Mouse (Mus musculus) mouse trophoblast stem cell (cell line): ENCODE measurements at regions not wholly inside any gene's neighbourhood (a gene's known extent, or its start where the extent isn't known, plus 50 kb on each side); places are given as distances from the start of the nearest gene placed in this dataset.

Source experiments
- in situ Hi-C, 2 experiments: fragments of 300-500 bp; cut with MseI, MboI; formaldehyde crosslinking; loops; 2 replicates in 1 of 2; 3 replicates in 1 of 2; pipeline ENCODE4 v1.15.1; 2025

DNA sequence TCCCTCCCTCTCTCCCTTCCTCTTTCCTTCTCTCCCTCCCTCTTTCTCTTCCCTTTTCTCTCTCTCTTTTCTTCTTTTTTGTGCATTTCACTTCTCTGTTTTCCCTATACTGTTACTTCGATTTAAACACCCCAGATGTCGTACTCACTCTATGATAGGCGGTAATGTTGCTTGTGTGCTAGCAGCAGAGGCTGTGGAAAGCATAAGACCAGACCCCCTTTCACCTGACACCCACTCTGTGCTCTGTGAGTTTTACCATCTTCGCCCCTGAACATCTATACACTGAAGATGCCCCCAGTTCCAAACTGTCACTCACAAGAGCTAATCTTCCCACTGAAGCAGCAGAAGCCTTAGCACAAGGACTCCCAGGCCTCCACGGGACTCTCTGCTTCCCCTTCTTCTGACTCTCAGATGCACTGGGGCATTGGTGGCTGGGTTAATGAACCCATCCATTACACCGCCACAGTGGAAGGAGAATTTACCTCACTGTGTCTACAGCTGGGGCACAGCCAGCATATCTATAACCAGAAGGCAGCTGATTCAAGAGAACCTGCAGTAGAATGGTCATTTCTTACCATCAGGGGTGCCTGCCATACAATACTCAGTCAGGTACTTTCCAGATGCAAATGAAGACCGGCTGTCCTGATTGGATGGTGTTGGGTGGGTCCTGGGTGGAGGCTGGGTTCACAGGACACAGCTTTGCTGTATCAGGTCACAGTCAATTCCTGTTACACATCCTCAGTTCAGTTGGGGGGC, 194.0 kb upstream of the Runx1 start:
- in situ Hi-C loops = no loop called here

DNA sequence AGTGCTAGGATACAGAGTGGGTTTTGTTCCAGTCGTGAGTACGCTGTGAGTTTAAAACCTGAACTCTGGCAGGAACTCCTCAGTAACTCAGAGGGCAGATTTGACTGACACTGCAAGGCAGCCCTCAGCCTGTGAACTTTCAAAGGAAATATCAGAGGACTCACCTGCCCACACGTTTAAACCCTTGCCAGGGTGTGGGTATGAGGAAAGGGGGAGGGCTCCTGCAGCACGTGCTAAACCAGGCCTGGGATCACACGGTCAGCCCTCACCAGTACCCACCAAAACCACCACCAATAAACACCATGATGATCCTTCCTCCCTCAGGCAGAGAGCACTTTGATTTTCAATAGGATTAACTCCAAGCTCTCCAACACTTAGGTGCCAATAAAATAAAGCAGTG, 192.8 kb upstream of the Runx1 start:
- in situ Hi-C loops = no loop called here

DNA sequence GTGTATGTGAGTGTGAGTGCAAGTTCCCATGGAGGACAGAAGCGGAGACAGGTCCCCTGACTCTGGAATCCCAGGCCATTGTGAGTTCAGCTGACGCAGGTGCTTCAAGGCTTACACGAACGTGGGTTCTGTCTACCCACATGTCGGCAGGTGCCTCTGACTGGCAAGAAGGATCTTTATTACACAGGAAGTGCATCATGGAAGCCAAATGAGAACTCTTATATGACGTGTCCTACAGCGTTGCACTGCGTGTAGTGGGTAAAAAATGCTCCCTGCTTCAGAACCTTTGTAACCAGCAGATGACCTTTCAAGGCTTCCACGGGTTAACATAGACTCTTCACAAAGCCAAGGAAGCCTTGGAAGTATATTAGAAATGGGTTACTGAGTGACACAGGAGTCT, 191.1 kb upstream of the Runx1 start:
- in situ Hi-C loops = no loop called here

DNA sequence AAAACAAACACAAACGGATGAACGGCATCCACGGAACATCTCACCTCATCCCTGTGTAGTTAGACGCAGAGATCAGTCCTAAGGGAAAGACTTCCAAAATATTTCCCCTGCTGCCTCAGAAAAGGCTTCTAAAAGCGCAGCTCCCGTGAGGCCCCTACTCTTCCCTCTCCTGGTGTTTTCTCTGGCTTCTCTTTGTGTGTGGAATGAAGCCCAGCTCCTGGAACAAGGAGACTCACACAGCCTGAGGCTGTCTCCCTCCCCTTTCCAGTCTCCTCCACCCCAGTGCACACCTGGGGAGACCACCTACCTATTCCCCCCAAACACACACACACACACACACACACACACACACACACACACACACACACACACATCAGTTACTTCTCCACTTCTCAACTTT, 189.7 kb upstream of the Runx1 start:
- in situ Hi-C loops = no loop called here

DNA sequence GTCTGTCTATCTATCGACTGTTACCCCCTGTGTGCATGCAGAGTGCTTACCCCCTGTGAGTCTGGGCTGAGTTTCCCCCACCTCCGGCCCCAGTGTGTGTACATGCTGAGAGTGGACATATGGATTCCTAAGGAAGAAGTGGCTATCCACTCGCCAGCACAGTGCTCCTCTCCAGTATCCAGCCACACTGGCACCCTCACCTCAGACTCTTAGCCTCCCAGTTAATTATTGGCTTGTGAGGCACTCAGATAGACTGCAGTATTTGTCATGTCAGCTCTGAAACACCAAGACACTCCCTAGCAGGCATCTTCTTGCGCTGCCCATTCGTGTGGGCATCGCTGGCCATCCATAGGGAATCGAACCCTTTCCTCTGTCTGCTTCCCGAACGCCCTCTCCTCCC, 189.0 kb upstream of the Runx1 start:
- in situ Hi-C loops = no loop called here

DNA sequence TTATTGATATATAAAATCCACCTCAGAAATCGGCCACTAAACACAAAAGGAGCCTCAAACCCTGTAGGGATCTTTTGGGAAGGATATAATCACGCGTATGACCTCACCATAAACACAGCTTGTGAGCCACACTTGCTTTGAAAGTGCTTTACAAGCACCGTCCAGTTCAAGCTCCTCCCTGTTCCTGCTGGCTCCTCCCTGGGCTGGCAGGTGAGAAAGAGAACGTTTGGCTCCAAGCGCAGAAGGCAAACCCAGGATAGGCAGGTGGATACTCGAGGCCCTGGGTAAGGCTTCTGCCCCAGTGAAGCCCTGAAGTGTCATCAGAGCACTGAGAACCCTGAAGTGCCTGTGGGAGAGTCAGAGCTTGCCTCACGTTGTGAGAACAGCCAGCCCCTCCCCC, 187.9 kb upstream of the Runx1 start:
- in situ Hi-C loops = no loop called here

DNA sequence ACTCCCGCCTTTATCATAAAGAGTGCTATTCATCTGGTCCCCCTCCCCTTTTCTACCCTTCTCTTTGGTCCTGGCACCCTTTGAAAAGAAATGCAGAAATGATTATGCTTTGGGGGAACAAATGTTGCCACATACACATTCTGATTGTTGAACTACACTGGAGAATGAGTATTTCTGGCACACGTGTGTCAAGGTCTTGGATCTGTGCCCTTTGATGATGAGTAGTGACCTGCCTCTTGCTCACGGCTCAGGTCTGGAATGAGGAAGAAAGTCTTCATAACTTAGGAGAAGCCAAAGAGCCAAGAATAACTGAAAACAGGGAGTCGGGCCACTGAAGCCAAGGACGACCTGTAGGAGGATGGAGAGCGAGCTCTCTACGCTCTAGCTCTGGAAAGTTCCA, 187.3 kb upstream of the Runx1 start:
- in situ Hi-C loops = no loop called here

DNA sequence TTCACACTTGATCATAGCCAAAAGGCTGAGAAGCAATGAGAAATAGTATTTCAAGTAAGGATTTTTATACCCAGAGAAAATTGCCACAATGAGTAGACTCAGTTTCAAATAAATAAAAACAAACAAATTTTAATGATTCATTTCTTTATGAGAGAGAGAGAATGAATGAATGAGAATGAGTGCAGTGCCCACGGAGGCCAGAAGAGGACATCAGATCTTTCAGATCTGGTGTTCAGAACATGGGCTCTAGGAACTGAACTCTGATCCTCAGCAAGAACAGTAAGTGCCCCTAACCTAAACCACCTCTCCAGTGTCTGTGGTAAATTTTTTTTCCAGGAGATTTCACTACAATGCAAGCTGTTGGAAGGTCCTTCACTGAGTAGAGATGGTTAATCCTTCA, 185.5 kb upstream of the Runx1 start:
- in situ Hi-C loops = no loop called here

DNA sequence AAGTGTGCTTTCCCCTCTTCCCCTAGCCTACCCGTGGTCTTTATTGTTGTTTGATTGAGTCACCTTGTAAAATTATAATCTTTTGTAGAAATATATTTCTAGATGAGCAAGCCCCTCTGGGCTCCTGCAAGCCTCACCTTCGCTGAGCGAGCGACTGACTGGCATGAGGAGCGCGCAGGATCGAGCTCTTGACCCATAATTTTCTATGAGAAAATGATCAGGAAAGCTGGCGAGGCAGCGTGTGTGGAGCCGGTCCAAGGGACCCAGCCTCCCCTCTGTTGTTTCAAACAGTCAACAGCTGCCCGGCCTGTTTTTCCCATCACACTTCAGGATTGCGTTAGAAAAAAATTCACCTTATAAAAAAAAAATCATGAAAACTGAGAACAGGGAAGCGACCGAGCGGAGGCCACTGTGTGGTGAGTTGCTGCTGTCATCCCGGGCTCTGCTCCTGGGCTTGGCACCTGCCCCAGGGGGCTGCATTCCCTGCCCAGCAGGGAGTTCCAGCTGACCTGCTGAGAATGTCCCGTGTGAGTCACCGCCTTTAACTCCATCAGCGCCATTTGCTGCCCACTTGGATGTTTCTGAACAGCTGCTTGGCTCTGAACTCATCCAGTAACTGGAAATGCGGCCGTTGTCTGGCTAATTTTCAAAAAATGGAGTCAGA, 180.5 kb upstream of the Runx1 start:
- in situ Hi-C loops = no loop called here

DNA sequence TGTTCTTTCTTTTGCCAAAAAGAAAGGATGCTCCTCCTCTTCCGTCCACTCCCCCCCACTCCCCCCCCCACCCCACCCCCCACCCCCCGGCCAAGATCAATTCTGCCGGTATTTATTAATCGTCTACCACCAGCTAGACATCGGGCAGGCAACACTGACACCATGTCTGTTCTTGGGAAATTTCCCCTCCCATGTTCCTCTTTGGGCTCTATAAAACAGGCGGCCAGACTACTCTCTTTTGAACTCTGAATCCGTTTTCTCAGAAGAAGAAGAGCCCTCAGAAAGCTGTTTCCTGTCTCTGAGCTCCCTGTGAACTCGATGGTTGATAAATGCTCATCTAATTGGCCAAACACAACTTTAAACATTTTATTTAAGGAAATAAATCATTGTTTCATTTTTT, 179.5 kb upstream of the Runx1 start:
- in situ Hi-C loops = no loop called here

DNA sequence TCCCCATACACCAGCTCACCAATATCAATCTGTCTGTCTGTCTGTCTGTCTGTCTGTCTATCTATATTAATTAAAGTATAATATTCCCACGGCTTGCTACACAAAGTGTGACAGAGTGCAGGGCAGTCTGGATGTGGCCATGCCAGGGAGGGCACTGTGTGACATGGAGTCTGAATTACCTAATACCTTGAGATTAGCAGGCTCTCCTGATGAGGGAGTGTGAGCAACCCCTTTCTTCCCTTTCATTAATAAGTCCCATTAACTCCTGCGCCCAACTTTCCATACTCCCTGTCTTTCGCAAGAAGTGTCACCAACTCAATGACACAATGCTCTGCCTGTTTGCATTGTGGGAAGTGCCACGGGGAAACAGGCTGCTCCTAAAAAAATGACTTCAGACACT, 177.9 kb upstream of the Runx1 start:
- in situ Hi-C loops = no loop called here

DNA sequence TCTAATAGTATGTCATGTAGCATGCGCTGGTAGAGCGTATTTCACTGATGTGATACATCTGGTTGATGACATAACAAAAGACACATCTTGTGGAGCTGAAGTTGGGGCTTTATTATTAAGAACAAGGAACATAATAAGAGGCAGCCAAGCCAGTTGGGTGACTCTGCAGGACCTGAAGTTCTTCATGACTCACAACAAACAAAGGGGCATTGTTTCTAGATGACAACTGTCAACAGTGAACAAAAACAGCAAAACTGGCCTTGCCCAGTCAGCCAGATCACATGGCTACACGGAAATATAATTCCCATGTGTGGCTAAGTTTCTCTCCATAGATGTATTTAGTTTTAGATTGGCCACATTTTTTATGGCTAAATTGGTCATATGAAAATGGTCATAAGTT, 172.7 kb upstream of the Runx1 start:
- in situ Hi-C loops = no loop called here

DNA sequence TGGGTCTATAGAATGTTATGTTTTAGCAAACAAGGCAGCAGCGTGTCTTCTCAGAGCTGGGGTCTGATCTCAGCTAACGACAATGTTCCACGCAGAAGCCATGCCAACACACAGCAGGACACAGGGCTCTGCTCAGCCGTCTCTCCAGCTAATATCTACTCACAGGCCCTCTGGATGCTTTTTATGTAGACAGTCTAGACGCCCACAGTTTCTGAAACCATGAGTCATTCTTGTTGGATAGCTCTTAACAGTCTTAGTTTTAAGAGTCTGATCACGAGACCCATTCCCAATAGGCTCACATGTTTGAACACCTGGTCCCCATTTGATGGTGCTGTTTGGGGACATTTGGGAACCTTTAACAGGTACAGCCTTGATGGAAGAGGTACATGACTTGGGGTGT, 171.7 kb upstream of the Runx1 start:
- in situ Hi-C loops = no loop called here

DNA sequence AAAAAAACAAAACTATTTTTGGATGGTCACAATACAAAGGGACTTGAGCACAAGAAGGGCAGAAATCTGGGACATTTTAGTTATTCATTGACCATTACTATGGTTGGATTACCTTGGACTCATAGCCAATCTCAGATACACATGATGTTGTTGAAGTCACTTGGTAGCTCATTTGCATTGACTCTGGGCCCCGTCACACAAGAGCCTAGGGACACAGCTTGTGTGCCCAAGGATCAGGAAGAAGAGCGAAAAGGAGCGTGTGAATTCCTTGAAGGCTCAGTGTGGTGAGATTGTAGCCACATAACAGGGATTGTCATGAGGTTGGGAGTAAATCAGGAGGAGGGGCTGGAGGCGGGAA, 170.0 kb upstream of the Runx1 start:
- in situ Hi-C loops = no loop called here

DNA sequence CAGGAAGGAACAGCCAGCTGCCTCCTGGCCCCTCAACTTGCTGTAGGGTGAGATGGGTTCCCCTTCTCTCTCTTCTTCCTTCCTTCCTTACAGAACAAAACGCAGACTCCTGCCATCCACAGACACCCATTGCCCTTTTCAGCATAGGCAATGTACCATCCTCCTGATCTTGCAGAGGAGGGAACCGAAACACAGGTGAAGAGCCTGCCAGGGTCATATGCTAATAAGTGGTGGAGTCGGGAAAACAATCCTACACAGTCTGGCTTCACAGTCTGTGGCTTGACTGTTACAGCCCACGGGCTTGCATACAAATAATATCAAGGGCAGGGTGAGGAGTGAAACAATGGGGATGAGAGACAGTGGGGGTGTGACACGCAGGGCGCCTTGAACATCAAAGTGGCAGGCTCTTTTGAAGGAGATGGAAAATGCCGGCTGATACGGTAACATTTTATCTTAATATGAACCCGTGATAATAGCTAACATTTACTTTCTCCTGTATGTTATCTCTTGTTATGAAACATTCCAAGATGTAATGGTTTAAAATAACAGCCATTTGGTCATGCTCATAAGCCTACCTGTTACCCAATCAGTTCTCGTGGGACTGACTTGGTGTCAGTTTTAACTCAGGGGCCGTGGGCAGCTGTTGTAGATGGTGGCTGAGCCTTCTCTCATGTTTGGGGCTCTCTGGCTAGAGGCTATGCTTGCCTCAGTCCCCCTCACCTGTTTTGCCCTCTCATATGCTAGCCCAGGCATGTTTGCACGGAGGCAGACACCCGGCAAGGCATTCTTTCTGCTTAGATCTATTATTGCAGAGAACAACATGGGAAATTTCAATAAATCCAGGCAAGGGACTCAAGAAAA, 169.4 kb upstream of the Runx1 start:
- in situ Hi-C loops = no loop called here

DNA sequence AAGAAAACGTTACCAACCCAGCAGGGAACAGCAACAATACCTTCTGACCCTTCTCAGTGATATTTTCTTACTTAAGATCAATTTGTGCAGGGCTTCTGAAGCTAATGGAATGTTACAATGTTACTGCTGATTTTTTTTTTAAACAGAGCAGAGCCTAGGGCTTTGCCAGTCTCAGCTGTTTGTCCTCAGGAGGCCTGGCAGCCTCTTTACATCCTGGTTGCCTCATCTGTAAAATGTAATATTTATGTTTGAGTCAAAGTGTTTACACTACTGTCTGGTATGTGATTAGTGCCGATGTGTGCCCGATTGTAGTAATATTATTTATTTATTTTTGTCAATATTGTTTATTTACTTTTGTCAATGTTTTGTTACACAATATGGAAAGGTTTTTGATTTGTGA, 166.9 kb upstream of the Runx1 start:
- in situ Hi-C loops = no loop called here

DNA sequence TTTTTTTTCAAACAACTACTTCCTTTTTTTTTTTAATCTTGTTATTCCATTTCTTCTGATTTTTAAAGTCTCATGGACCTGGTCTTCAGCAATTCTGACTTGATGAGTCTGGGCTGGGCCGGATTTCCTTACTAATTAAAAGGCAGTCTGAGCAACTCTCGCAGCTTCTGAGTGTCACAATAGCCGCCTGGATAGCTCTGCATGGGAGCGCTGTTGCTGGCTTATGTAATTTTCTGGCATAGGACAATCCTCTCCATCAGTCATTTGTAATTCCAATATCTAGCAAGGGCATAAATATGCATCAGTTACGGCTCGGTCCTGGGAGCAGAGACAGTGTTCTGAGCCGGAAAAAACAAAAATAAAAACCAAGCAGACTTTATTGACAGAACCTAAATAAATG, 165.5 kb upstream of the Runx1 start:
- in situ Hi-C loops = no loop called here

DNA sequence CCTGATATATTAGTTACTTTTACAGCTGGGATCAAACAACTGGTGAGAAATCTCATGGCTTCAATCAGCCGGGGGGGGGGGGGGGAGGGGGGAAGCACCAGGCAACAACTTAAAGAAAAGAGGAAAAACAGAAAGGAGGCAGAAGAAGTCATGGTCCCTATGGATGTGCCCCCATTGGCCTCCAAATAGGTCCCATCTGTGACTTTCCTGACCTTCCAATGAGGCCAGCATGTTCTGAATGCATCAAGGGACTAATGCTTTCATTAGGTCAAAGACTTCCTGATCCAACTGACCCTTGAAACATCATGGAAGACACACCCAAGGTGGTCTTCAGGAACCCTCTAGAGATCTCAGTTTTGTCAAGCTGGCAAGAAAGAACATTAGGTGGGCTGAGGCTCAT, 162.5 kb upstream of the Runx1 start:
- in situ Hi-C loops = no loop called here

DNA sequence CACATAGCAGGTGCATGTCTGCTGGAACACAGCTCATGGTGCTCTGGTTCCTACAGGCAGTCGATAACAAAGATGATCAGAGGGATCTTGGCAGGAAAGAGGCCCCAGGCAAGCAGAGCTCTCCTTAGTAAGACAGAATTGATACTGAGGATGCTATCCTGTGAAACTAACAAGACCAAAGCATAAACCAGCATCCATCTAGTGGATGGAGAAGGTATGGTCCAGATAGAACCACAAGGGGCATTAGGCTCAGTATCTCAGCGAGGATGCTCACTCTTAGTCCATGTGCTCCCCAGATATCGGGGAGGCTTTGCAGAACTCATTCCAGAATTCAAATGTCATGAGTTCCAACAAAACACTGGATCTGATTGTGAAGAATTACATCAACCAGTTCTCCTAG, 162.1 kb upstream of the Runx1 start:
- in situ Hi-C loops = no loop called here

DNA sequence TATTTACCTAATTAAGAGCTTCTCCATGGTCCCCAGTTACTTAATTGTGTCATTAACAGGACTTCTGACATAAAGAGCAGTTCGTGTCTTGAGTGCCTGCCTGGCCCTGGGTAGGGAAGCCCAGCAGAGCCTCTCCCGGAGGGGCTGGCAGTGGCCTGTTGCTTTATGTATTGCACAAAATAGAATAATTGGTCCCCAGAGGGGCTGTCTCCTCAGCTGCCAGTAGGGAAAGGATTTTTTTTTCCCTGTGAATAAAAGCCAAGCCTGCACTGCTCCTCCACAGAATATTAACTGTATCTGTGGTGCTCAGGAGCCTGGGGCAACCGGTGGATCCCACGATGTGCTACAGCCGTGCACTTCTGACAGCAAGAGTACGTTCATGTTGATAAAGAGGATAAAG, 159.8 kb upstream of the Runx1 start:
- in situ Hi-C loops = no loop called here

DNA sequence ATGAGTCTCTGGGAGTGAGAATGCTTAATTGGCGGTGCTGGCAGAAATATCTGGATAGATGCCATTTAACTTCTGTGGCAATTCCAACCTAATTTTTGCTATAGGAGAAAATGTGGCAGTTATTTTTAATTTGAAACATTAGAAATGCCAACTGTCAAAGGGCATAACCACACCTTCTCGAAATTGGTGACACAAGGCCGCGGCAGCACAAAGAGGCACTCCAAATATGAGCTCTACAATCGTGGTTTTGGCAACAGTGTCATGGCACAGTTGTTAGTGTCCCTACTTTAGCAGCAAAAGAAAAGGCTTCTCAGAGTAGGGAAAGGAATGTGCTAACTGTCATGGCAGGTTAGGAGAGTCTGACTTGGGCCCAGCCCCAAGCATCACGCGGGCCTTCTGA, 157.0 kb upstream of the Runx1 start:
- in situ Hi-C loops = no loop called here

DNA sequence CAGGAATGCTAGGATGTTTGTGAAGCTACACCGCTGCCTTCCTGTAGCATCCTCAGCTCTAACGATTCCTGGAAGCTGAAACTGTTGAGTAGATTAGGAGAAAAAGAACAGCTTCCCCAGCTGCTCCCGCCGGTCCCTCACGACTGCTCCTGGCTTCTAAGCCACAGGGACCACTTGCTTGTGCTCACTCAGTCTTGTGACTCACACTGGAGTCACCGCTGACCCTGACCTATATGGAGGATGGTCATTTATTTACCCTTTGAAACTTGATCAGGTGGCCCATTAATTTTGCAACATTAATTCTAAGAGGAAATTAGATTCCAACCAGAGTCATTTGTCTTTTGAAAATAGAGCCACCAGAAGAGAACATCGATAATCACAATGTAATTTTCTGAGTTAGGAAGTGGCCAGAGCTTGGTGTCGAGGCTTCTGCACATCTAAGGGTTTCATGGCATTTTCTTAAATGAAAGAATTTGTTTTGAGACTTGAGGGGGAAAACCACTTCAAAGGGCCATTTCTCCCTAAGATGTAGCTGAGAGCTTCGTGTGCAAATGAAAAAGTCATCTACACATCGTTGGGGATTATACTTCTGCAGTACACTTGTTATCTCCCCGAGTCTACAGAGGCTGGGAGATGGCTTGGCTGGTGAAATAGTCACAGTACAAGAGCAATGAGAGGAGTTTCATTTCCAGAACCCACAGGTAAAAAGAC, 153.8 kb upstream of the Runx1 start:
- in situ Hi-C loops = no loop called here
